Mouse (Mus musculus) ES-Bruce4 (cell line): ENCODE results near the gene Rpl9. TPM values are rescaled to one million over a fixed set of nuclear protein-coding genes. Genes with fewer than 3 reads are reported as not detected.

ENCODE experiments used
- H3K27ac ChIP-seq: 2 replicates; pipeline ENCODE4 v1.5.1; 2012; ENCODE audit warnings: low read length, inconsistent platforms; ENCODE audit not compliant: insufficient read depth
- H3K27me3 ChIP-seq: 2 replicates; pipeline ENCODE4 v1.6.1; 2012; ENCODE audit warnings: mild to moderate bottlenecking, low read length, inconsistent platforms; ENCODE audit not compliant: control insufficient read depth, poor library complexity, insufficient read depth, severe bottlenecking
- H3K36me3 ChIP-seq: 2 replicates; pipeline ENCODE4 v1.6.1; 2012; ENCODE audit warnings: inconsistent platforms, mild to moderate bottlenecking, low read length, moderate library complexity; ENCODE audit not compliant: control insufficient read depth, poor library complexity, insufficient read depth, severe bottlenecking
- H3K4me1 ChIP-seq: one replicate; pipeline ENCODE4 v1.8.1; 2011; ENCODE audit warnings: low read length; ENCODE audit not compliant: control insufficient read depth, insufficient read depth
- H3K4me3 ChIP-seq: 2 replicates; pipeline ENCODE4 v1.5.1; 2011; ENCODE audit warnings: low read depth, mild to moderate bottlenecking, low read length
- H3K9ac ChIP-seq: 2 replicates; pipeline ENCODE4 v1.6.1; 2012; ENCODE audit warnings: low read depth, mild to moderate bottlenecking, inconsistent platforms; ENCODE audit not compliant: poor library complexity, severe bottlenecking
- H3K9me3 ChIP-seq: replicated peaks from 2 replicates; pipeline ENCODE4 v1.6.1; 2012; ENCODE audit warnings: mild to moderate bottlenecking, low read length, inconsistent platforms; ENCODE audit not compliant: control insufficient read depth, poor library complexity, insufficient read depth, severe bottlenecking
- CTCF ChIP-seq: IDR thresholded peaks from one replicate; pipeline ENCODE4 v1.8.1; 2011; ENCODE audit warnings: low read depth, low read length
- EP300 ChIP-seq: IDR thresholded peaks from 2 replicates; pipeline ENCODE4 v1.6.1; 2011; ENCODE audit warnings: low read depth, low read length; ENCODE audit not compliant: insufficient read depth
- POLR2A ChIP-seq: IDR thresholded peaks from one replicate; pipeline ENCODE4 v1.8.1; 2011; ENCODE audit warnings: low read length; ENCODE audit not compliant: insufficient read depth
- polyA plus RNA-seq: library from polyadenylated mRNA; stranded (reverse); fragments of >200 nt; gene quantifications from 2 replicates; pipeline ENCODE4 v1.2.4, GENCODE M21; 2011; ENCODE audit warnings: low read depth; ENCODE audit not compliant: missing spikeins, insufficient read depth, insufficient read length

The Rpl9 gene
- polyA plus RNA-seq: 573 and 625 TPM in 2 replicates

DNA sequence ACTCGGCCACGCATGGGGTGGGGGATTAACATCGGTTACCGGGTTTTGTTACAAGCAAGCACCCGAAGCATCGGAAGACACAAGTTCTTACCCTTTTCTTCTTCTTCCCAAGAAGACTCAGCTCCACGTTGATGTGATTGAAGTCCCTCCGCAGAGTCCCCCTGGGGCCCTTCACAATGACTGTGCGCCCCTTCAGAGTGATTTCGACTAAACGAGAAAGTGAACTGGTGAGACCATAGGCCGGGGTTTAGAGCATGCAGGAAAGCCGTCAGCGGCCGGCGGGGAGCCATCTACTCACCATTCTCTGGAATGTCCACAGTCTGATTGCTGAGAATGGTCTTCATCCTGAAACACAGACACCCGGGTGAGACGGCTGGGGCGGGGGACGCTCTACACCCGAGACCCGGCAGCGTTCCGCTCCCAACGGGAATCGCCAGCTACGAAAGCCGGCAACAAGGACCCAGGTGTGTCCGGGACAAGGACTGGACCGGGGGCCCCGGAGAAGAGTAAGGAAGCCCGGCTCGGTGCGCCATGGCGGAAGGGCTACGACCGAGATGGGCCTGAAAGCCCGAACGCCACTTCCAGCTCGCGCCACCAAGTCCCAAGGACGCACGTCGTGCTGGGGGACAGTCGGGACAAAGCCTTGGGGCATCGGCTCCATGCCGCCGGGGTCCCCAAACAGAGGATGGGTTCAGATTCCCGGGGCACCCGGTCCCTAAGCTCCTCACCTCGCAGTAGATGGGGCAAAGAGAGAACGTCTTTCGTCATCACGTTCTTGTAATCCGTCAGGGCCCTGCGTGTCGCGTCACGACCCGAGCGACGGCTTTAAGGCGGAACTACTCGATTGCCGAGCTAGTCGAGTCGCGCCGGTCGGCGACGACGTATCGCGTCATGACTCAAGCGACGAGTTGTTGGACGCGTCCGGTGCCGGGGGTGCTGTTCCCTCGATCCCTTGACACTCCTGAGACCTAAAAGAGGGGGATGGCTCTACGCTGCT is at the start of gene Rpl9, which contains the start of gene Lias:
TSS of gene Rpl9 (minus strand) at position 797 of the 997 bp plus-strand sequence.
TSS of gene Lias (plus strand) at position 850 of the 997 bp plus-strand sequence.
- Histone ChIP-seq H3K9ac (peak within 1 kb of the TSS; percentile 93), H3K9me3 (no peaks in the 10 kb centered on the region), H3K27ac (peak within 1 kb of the TSS; percentile 31), H3K4me3 (peak within 1 kb of the TSS; percentile 95), H3K4me1 (no peaks in the 10 kb centered on the region), H3K27me3 (no peaks in the 10 kb centered on the region), H3K36me3 (peaks cover 36% of the 10 kb centered on the region)
- TF ChIP-seq EP300 (peak; percentile 9; the same call in 1 of the 2 replicates), CTCF (no peak), POLR2A (no peak)

DNA sequence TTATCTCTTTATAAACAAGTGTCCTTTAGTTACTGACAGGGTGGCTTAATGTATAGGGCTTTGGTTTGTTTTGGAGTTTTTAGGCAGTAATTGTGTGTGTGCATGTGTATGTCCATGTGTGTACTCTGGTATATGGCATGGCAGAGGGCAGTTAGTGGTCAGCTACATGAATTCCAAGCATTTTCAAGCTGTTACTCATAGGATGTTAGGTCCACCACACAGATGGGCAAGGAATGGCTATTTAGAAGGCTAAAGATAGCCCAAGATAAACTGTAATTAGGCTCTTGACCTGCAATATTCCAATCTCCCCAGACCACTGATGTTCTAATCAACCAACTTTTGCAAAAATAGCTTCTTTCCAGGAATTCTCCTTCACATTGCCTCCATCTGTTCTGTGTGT is 46.8 kb upstream of the Rpl9 start:
- Histone ChIP-seq H3K27ac (no peak overlapping the region), H3K27me3 (no peaks in the 10 kb centered on the region), H3K9ac (no peak overlapping the region), H3K4me1 (peaks cover 2% of the 10 kb centered on the region), H3K9me3 (no peaks in the 10 kb centered on the region), H3K36me3 (no peaks in the 10 kb centered on the region), H3K4me3 (no peak overlapping the region)
- TF ChIP-seq POLR2A (no peak), CTCF (no peak), EP300 (no peak)

DNA sequence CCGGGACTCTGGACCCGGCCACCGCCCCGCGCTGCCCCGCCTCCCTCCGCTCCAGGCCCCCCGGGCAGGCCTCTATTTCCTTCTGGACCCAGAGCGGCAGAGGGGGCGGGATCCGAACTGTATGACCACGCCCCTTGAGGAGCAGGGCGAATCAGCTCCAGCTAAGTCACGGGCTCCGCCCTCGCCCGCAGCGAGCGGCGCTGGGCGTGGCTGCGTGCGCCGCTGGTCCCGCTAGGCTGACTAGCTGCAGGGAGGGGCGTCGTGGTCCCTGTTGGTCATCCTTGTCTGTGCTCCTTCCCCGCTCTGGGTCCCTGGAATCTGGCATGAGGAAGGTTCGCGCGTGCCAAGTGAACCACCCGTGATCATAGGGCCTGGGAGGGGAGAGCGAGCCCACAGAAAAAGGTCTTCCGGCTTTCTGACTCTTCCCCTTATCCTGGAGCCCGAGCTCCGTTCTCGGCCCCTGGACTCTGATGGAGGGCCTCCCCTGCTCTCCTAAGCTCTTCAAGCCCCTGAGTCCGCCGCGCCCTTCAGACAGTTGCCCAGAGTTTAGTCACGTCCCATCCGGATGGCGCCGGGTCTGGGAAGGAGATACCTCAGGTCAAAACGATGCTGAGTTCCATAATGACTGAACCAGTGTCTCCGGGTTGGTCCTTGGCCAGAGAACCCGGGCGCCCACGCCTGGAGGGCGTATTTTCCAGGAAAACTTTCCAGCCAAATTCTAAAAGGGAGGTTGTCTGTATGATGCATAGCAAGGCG is 44.7 kb upstream of the Rpl9 start, which contains the start of gene Ugdh:
TSS of gene Ugdh (minus strand) at position 144 of the 756 bp plus-strand sequence.
- H3K4me3 ChIP-seq: peak within 1 kb of the TSS; percentile 85
- no peaks in the 10 kb centered on the region for H3K36me3 ChIP-seq
- no peaks in the 10 kb centered on the region for H3K27me3 ChIP-seq
- TF ChIP-seq POLR2A: peak; percentile 77
- no peak for TF ChIP-seq CTCF
- peak within 1 kb of the TSS; percentile 86 for H3K9ac ChIP-seq
- H3K27ac ChIP-seq: no peak within 1 kb of the TSS
- no peaks in the 10 kb centered on the region for H3K9me3 ChIP-seq
- peaks cover 1% of the 10 kb centered on the region for H3K4me1 ChIP-seq

DNA sequence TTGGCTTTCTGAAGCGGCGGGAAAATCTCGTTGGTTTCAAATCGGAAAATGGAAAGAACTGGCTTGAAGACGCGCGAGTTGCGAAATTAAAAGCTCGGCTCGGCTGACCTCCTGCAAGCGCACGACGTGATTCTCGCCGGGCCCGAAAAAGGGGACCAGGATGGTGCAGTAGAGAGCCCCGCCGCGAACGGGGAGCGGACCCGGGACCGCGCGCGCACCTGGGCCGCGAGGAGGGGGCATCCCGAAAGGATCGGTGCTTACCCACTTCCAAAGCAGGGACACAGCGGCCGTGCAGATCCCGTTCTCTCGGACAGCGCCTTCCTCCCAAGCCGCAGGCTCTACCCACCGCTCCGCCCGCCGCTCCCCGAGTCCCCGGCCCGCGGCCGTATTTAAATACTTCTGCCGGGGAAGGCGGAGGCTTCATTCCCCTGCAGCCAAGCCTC is 44.1 kb upstream of the Rpl9 start:
- Histone ChIP-seq H3K27ac (no peak overlapping the region), H3K27me3 (no peaks in the 10 kb centered on the region), H3K4me1 (no peaks in the 10 kb centered on the region), H3K36me3 (no peaks in the 10 kb centered on the region), H3K4me3 (peak overlapping the region; percentile 85), H3K9me3 (no peaks in the 10 kb centered on the region), H3K9ac (peak overlapping the region; percentile 86)
- TF ChIP-seq EP300 (no peak), POLR2A (peak; percentile 64), CTCF (no peak)

DNA sequence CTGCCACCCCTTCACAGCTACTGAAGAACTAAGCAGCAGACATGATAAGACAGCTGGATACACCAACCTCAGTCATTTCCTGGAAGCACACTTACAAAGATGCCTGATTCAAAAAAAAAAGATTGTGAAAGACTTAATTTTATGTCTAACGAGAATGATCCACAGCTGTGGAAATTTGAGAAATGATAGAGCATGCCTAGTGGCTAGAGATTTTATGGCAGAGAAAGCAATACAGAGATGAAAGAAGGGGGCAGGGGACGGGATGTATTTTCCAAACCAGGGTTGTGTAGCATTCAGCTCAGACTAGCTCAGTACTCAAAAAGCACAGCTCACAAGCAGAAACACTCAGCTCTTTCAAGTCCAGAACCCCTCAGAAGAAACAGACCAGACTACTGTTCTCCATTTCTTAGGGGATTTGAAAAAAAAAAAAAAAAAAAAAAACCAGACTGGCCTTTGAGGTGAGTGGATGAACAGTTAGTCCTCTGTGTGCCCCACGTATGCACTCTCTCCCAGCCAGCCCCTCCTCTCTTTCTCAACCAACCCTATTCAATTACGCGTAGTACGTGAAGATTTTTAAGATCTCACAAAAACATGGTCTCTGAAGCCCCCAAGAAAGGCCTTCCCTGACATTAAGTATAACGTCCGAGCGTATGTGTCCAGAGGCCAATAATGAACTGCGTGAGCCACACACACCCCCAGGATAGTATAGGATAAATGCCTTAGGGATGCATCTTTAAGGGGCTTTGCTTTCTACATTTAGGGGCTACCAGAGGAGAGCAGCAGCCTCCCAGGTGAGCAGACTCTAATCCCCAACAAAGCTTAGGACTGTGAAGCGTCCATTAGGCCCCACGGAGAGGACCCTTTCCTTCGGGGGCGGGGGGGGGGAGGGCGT is 43.5 kb upstream of the Rpl9 start:
- H3K4me1 ChIP-seq: no peaks in the 10 kb centered on the region
- TF ChIP-seq EP300 (no peak), POLR2A (no peak), CTCF (no peak)
- H3K9ac ChIP-seq: peak overlapping the region; percentile 86
- no peaks in the 10 kb centered on the region for H3K9me3 ChIP-seq
- H3K27me3 ChIP-seq: no peaks in the 10 kb centered on the region
- H3K36me3 ChIP-seq: no peaks in the 10 kb centered on the region
- peak overlapping the region; percentile 85 for H3K4me3 ChIP-seq
- no peak overlapping the region for H3K27ac ChIP-seq
